Comparison of ENCODE assay signal across 15 mouse cellular contexts in the genomic region with DNA sequence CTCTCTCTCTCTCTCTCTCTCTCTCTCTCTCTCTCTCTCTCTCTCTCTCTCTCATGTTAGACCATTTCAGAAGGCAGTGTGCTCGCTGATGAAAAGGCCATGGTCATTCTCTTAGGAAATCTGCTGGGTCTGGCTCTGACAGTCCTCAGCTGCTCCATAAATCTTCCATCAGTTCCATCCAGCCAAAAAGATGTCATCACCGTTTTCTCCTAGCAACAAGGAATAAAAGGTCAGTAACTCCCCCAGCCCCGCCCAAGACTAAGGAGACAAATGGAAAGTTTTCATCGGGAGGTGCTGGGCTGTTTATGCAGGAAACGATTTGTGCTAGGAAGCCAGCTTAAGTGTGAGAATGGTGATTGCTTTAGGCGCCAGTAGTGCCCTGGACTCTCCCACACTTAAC. TPM values are rescaled to one million over a fixed set of nuclear protein-coding genes. Genes with fewer than 3 reads are reported as not detected.
A peak's percentile ranks its signal among the peaks of the same experiment; 100 is the strongest.
DNase-seq lines count a peak whose midpoint lies in the region; ATAC-seq lines count a peak whose summit lies in the region.
"Had no signal": no experiment of that assay in that cellular context is flagged by ENCODE, and none has a peak within 500 bp of the region (broad histone marks: within the 10 kb centered on the region; RNA-seq: fewer than 3 reads in every experiment).

No protein-coding gene starts in this region.

- no peak overlapping the region for H3K4me2 ChIP-seq in kidney, embryonic 16.5 days (replicated peaks; ENCODE audit: low read depth, low read length)
- H3K4me2 ChIP-seq: hindbrain, embryonic 12.5 days; liver, embryonic 15.5 days had no signal

- intact Hi-C loops in heart, postnatal 14 days (cut with DNase I) = no loop called here

- no peaks in the 10 kb centered on the region for H3K36me3 ChIP-seq in kidney, embryonic 16.5 days (ENCODE audit: insufficient read depth, low read length)
- H3K36me3 ChIP-seq: forebrain, embryonic 10.5 days; hindbrain, embryonic 12.5 days; liver, embryonic 15.5 days had no signal

- no peak for ATAC-seq in kidney, embryonic 16.5 days (ENCODE audit: low FRiP score, low TSS enrichment)

- no peaks in the 10 kb centered on the region for H3K4me1 ChIP-seq in kidney, embryonic 16.5 days (ENCODE audit: insufficient read depth, low read length)
- H3K4me1 ChIP-seq: forebrain, embryonic 10.5 days; hindbrain, embryonic 12.5 days; liver, embryonic 15.5 days had no signal

- H3K27ac ChIP-seq in kidney, embryonic 16.5 days (ENCODE audit: low read length) = no peak overlapping the region
- H3K27ac ChIP-seq: forebrain, embryonic 10.5 days; hindbrain, embryonic 12.5 days; liver, embryonic 15.5 days had no signal

- H3K9me3 ChIP-seq in kidney, embryonic 16.5 days (ENCODE audit: low read length) = 0 out of 2 replicates have a peak, but pooled peaks cover 5% of the 10 kb centered on the region
- H3K9me3 ChIP-seq: hindbrain, embryonic 12.5 days; liver, embryonic 15.5 days had no signal

- DNase-seq in kidney, postnatal 14 days = peak; percentile 48
- DNase-seq in adrenal gland, postnatal 36 days = peak; percentile 76 to 80
- DNase-seq in heart, postnatal 14 days = peak; percentile 55 to 75
- DNase-seq in skeletal muscle tissue, adult 2 months (ENCODE audit: low read depth, low spot score) = peak; percentile 57
- DNase-seq in left cerebral cortex, adult 11 months (ENCODE audit: low spot score) = no peak
- DNase-seq in natural killer cell, adult 2 months (ENCODE audit: low spot score in 2 of 2) = no peak
- DNase-seq in cerebellum, adult 11-12 months = no peak
- DNase-seq: layer of hippocampus, postnatal 36 days; right cerebral cortex, postnatal 4 days; thymus, postnatal 4 days had no signal

- H3K9ac ChIP-seq in kidney, embryonic 16.5 days (replicated peaks; ENCODE audit: low read length) = no peak overlapping the region
- H3K9ac ChIP-seq: hindbrain, embryonic 12.5 days; liver, embryonic 15.5 days had no signal

- H3K27me3 ChIP-seq in kidney, embryonic 16.5 days (ENCODE audit: insufficient read depth, low read length) = peaks cover 44% of the 10 kb centered on the region

- H3K4me3 ChIP-seq in kidney, embryonic 16.5 days (ENCODE audit: low read length) = no peak overlapping the region
- H3K4me3 ChIP-seq: forebrain, embryonic 10.5 days; hindbrain, embryonic 12.5 days; liver, embryonic 15.5 days had no signal

- WGBS in kidney, embryonic 16.5 days = 3% methylated on average over 6 of the region's 6 CpGs

RNA-seq across cellular contexts. Expression of gene Nkx2-5, which starts 16.6 kb away (rescaled TPM):
- not detected in 2 replicates for polyA plus RNA-seq in kidney, embryonic 16.5 days (2015; fragmentation: Nextera tagmentation; extraction: Ambion mirVana)
- not detected for total RNA-seq in adrenal gland, postnatal 36 days (2021)
- 10 to 100 TPM; 78.9 to 80.4 TPM for total RNA-seq in heart, postnatal 14 days (2021)
- total RNA-seq: adrenal gland, postnatal 4 days; layer of hippocampus, postnatal 36 days had no signal
- polyA plus RNA-seq: forebrain, embryonic 10.5 days; hindbrain, embryonic 12.5 days had no signal

RNA-seq across cellular contexts. Expression of gene Kifc5b, which starts 55.5 kb away (rescaled TPM):
- 8.2 and 10.8 TPM in 2 replicates for polyA plus RNA-seq in kidney, embryonic 16.5 days (2015; fragmentation: Nextera tagmentation; extraction: Ambion mirVana)
- 1 to 10 TPM; 1.7 to 1.9 TPM for total RNA-seq in adrenal gland, postnatal 36 days (2021)
- 1 to 10 TPM; 1.3 to 2.6 TPM for total RNA-seq in heart, postnatal 14 days (2021)

Comparison
In these comparisons a context has a peak if more than half of its experiments do, and no peak if none do; other contexts are left out.
1. DNase-seq: peak in kidney, postnatal 14 days (single experiment), adrenal gland, postnatal 36 days (2 of 2), heart, postnatal 14 days (2 of 2) and skeletal muscle tissue, adult 2 months (single experiment); none in left cerebral cortex, adult 11 months (single experiment), natural killer cell, adult 2 months (0 of 2) and cerebellum, adult 11-12 months (single experiment).
2. RNA of gene Nkx2-5, which starts 16.6 kb away (total RNA-seq): 78.9 to 80.4 TPM in heart, postnatal 14 days; not detected in adrenal gland, postnatal 36 days; every median in the first group is over 10 times any median in the second.